Mouse (Mus musculus): ENCODE measurements around the gene Gm20388.
A peak's percentile ranks its signal among the peaks of the same experiment; 100 is the strongest.

Gene Gm20388

DNA sequence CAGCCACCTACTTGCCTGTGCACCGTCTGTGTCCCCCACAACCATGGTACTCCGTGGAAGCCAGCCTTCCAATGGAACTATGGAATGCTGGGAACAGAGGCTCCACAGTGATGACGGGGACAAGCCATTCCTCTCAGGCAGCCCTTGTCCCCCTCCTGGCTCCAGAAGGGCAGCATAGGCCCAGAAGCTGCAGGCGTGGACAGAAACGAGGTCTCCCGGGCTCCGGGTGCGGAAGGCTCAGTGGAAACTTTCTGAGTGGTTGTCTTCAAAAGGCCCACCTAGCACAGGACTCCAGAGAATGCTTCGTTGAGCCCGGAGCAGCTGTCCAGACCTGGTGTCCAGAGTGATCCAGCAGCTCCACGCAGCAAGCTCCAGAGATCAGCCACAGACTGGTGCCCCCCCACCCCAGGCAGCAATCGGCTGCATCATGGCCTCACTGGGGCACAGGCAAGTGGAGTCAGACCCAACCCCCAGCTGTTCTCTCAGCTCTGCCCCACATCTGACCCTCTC, 1633.7 kb downstream of the Gm20388 start, which contains the start of gene 1700018B08Rik:
1700018B08Rik (minus strand) TSS at position 45 of the 510 bp plus-strand sequence.
- DNase-seq (ENCODE audit: low spot score), result no peak

DNA sequence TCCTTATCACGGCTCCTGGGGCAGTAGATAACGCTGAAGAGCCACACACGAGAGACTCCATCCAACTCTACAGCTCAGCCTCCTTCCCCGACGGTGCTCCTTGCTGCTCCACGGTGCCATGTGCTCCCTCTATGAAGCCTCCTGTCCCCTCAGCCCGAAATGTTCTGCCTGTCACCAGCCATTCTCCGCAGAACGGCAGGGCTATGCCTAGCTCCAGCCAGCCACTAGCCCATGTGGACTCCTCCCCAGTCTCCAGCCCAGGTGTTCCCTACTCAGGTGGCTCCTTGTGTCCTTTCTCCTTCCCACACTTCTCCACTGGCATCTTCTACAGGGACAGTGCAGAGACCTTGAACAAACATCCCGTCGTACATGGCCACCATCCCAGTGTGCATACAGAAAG, 1634.3 kb downstream of the Gm20388 start:
- no peak for DNase-seq (ENCODE audit: low spot score)

DNA sequence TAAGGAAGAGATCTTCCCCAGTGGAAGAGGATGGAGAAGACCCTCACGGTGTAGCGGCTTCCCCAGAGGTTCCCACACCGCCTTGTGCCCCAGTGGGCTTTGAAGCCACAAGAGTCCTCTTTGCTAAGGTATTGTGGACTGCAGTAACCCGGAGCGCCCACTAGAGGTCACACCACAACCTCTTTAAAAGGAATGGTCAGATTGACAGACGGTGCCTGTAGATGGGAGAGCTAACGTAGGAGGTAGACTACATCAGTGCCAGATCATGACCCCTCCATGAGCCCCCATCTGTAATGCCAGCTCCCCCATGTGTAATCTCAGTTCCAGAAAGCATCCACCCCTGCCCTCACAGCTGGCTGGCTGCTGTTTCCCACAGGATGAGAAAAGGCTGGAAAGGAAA, 1636.5 kb downstream of the Gm20388 start:
- DNase-seq (ENCODE audit: low spot score), result peak; percentile 61

DNA sequence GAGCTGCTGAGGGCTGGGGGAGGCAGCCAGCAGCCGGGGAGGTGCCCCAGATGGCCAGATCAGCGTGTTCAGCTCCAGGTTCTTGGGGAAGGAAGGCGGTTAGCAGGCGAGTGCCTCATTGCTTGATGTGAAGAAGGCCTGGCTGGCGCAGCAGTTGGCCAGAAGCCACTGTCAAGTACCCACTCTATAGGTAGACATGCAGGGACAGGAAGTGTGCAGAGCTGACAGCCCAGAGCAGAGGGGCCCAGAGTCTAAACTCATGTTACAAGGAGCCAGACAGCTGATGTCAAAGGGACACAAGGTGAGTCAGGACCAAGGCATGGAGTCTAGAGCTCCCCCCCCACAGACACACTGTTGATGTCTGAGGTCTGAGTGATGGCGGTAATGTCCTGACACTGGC, 1639.4 kb downstream of the Gm20388 start:
- no peak for DNase-seq (ENCODE audit: low spot score)

DNA sequence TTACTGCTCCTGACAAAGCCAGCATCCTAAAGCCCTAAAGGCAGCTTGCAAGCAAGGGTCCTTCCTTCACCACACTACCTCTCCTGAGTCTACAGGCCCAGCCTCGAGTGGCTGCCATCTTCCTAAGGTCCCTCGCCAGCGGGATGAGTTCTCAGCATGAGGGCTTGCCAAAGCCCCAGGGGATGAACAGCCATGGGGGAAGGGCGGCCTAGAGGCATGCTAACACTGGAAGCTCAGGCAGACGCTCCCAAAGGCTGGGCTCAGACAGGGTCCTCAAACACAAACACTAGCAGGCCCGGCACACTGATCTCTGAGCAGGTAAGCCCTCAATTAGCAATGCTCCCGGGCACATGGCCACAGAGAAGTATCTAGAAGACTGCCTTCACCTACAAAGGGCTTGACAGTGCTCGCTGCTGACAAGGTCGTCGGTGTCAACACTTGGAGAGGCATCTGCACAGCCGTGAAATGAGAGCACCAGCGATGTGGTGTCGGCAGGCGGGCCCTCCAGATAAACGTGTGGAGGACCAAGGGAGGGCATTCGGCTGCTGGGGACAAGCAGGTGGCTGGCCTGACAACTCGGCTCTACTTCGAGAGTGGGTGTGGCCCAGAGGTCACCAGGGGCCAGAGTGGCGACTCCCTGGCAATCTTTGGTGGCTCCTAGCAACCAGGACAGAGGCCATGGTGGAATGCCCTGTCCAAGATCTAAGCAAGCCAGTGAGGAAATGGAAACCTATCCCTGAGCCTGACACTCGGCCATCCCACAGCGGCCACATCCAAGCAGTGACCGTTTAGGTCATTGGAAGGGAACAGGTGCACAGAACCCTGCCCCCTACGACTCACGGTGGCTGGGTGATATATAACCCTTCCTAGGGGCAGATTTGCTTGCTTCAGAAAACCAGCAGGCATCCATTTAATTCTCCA, 1640.7 kb downstream of the Gm20388 start:
- DNase-seq (ENCODE audit: low spot score), result no peak

DNA sequence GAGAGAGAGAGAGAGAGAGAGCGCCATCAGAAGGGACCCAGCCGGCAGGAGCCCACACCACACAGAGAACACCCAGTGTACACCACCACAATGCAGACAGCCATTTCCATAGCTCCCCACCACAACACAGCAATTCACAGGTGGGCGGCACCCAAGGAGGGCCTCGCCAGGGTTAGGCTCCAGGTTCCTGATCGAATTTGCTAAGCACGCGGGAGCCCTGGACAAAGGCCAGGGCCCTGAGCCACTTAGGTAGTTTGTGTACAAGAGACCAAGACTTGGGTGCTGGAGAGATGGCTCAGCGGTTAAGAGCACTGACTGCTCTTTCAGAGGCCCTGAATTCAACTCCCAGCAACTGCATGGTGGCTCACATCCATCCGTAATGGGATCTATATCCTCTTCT, 1641.9 kb downstream of the Gm20388 start:
- no peak for DNase-seq (ENCODE audit: low spot score)

DNA sequence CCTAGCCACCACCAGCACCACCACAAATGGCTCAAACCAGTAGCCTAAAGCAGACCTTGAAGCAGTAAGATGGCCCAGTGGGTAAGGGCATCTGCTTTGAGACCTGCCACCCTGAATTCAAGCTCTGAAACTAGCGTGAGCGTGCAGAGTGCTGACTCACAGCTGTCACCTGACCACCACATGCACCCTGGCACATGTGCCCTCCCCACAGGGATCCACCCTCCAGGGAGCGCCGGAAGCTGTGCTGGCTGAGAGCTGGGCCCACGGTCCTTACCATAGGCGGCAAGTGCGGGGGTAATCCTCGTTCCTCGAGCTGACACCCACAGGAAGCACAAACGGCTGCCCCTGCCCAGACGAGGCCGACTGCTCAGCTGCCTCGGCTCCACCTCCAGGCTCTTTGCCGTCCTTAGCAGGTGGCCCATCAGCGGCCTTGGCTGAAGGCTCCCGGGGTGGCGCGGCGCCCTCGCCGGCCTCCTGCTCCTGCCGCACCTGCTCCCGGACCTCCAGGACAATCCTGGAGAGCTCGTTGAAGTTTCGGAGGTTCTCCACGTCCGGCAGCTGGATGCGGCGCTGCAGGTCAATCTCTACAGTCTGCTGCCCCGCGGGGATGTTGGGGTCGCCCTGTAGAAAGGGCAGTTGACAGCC, 1643.3 kb downstream of the Gm20388 start:
- no peak for DNase-seq (ENCODE audit: low spot score)

DNA sequence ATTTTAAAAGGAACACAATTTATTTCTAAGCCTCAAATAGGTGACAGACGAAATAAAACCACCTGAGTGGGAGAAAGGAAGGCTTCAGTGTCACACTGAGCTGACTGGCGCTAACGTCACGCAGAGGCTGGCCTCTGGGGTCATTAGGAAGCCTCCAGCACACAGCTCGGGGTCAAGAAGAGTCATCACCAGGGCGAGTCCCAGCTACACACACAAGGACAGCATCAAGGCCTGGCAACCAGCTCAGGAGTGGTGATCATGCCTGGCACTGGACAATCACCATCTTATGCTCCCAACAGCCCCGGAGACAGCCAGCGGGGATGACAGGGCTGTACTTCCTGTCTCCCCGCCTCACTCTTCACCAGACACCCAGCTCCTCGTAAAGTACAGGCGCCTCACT, 1647.1 kb downstream of the Gm20388 start:
- no peak for DNase-seq (ENCODE audit: low spot score)

DNA sequence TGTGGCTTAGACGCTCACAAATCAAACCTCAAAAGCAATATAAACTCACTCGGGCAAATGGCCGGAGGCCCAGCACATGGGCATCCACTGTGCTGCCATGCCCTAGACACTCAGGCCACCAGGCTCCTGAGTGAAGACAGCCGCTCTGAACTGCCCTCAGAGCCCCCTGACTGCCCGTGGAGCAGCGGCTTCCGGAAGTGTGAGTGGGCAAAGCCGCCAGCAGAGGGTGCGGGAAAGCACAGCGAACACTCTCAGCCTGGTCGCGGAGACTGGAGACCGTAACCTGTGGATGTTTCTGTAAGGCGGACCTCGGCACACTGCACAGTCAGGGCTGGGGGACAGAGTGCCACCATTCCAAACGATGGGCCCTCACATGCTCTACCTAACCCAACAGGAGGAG, 1647.9 kb downstream of the Gm20388 start:
- no peak for DNase-seq (ENCODE audit: low spot score)

DNA sequence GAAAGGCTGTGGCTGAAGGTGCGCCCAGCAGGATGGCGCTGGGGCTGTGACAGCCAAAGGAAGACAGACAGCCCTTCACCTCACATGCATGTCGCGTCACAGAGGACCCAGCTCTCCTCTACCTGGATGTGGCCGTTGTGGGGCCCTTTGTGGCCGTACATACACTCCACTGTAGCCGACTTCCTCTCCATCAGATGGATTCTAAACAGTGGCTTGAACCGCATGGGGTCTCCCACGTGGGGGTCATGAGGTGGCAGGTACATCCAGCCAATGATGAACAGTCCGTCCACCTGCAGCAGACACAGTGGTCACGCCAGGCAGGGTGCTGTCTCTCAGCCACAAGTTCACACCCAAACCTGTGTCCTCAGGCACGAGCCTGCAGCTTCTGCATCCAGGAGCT, 1649.2 kb downstream of the Gm20388 start:
- DNase-seq (ENCODE audit: low spot score), result no peak

DNA sequence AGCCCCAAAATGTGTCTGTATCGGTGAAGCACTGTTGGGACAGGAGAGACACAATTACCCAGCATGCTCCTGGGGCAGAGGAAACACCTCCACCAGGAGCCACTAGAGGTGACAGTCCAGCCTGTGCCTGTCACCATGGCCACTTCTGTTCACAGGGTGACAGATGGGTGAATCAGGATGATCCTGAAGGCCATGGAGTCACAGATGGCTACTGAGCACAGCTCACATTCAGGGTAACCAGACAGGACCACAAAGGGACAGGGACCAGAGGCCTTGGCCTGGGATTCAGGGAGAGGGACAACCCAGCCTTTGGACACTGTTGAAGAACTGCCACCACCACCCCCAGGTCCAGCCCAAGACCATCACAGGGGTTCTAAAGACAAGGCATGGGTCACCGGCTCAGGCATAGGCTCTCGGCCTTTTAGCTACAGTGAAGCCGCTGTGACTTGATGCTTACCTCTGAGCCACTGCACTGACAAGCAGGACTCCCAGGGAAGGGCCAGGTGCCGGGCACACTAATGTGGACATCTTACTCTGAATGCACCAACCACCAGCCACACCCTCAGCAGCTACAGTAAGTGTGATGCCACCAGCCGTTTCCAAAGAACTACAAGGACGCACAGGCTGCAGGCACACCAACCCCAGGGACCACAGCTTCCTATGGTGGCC, 1649.9 kb downstream of the Gm20388 start:
- DNase-seq (ENCODE audit: low spot score), result no peak

DNA sequence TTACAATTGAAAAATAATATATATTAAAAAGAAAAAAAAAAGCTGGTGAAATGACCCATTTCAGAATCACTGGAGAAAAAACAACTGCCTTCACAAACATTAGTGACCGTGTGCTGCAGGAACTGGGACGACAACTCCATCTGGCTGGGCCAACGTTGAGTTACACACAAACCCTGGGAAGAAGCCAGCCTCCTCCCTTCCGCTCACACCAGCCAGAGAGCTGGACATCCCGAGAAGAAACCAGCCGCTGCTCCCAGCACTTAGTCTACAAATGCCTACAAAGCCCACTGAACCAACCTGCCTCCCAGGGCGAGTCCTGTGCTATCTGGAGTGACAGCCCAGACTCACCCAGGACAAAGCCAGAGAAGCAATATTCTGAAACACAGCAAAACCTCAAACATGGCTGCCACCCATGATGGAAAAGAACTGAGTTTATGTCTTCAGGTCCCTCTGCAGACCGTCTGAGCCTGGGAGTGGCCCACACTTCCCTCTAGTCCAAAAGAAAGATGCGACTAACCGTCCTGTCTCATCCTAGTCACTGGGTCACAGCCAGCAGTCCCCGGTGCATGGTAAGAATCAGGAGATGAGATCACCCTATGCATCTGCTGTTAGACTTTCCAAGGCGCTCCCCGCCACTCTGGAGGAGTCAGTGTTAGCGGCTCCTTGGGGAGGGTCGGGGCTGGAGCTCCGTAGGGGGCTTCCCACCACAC, 1651.2 kb downstream of the Gm20388 start:
- no peak for DNase-seq (ENCODE audit: low spot score)

DNA sequence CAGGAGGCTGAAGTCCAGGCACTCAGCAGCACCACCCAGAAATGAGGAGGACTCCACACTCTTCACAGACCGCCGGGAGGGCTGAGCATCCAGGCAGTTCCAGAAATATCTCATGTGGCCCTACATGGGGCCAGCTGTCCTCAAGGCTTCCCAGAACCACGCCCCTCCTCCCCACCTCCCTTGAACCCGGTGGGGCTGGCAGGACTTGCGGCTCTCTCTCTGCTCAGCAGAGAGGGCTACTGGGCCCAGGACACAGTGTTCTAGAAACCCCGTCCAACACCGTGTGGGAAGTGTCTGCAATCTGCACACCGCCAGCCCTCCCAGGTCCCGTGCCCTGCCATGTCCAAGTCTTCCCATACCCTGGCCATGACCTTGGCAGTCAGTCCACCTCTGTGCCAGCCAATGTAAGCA, 1652.3 kb downstream of the Gm20388 start:
- no peak for DNase-seq (ENCODE audit: low spot score)

DNA sequence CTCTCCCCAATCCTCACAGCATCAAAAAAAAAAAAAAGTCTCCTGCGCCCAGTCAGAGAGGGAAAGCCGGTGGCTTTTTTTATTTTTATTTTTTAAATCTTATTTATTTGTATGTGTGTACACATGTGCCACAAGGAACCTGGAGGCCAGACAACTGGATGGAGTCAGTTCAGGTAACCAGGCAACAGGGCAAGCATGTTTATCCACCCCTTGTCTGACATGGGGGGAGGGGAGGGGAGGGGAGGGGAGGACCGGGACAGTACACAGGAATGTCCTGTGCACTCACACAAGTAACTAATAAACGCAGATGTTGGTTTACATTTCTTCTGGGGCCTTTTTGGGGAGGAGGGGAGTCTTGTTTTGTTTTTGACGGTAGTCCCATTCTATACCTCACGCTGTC, 1653.1 kb downstream of the Gm20388 start:
- no peak for DNase-seq (ENCODE audit: low spot score)

DNA sequence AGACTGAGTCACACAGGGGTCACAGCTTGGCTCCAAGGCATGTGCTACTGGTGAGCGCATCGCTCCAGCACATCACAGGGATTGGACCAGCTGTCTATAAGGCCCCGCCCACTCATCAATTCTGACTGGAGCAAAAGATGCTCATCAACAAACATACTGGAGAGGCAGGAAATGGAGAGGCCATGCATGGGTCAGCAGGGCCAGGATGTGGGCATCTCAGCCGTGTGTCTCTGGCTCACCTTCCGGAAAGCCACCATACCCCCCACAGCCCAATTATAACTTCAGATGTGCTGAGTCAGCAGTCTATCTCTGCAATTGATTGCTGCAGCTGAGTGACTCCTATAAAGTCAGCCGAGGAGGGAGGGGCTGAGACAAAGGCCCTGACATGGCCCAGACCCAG, 1657.7 kb downstream of the Gm20388 start:
- DNase-seq (ENCODE audit: low spot score), result no peak

DNA sequence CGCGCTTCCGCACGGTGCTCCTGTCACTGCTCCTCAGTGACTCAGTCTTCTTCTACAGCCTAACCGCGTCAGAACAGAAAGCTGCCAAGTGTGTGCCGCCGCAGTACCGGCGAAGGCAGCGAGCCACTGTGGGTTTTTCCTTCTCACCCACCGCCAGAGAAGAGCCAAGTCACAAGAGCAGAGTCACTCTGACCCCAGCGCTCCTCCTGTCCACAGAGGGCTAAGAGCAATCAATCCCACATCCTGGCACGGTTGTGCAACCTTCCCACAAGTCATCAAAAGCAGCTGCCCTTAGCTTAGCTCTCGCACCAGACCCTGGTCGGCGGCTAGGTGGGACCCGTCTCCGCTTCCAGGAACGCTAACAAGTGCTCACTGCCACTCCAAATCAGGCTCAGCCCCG, 1659.7 kb downstream of the Gm20388 start:
- DNase-seq (ENCODE audit: low spot score), result no peak

DNA sequence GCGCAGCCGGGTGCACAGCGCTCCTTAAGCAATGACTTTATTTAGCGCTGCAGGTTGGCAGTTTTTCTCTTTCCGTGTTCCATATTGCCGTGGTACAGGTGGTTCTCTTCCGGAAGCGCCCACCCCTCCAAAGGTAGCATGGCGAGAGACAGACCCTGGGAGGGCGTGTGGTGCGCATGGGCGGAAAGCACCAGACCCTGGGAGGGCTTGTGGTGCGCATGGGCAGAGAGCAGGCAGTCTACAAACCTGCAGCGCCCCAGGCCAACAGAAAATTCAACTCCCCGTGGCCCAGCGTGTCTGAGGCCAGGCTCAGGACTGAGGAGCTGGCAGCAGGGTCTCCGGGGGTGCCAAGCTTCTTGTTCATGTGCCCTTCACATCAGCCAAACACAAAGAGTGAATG, 1660.2 kb downstream of the Gm20388 start:
- DNase-seq (ENCODE audit: low spot score), result no peak

DNA sequence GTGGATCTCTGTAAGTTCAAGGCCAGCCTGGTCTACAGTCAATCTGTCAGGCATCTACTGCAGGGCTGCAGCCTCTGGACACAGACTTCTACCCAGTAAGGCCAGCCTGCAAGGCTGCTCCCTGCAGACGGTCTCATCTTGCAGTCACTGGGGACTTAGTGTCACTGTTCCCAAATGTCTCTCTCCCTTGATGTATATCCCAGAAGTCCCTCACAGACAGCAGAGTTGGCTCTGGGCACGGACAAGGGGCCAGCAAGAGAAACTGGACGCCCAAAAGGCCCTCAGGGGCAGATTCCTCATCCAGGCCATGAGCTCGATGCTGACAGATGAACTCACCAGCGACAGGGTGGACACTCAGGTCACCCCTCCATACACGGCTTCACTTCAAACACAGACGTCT, 1661.5 kb downstream of the Gm20388 start:
- DNase-seq (ENCODE audit: low spot score), result no peak

DNA sequence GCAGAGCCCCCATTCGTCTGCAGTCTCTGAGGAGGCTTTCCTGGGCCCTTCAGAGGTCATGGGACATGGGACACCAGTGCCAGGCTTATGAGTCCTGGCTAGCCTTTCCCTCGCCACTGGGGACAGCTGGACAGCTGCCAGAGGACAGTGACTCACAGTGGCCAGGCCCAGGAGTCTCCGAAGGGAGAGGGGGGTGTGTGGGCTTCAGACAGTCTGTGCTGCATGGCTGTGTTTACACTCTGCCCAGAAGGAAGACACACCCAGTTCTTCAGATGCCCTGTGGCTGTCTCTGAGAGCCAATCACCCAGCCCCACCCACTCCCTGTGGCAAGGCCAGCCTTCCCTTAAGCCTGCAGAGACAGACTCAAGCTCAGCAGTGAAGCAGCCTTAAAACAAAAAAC, 1662.6 kb downstream of the Gm20388 start:
- peak; percentile 70 for DNase-seq (ENCODE audit: low spot score)

DNA sequence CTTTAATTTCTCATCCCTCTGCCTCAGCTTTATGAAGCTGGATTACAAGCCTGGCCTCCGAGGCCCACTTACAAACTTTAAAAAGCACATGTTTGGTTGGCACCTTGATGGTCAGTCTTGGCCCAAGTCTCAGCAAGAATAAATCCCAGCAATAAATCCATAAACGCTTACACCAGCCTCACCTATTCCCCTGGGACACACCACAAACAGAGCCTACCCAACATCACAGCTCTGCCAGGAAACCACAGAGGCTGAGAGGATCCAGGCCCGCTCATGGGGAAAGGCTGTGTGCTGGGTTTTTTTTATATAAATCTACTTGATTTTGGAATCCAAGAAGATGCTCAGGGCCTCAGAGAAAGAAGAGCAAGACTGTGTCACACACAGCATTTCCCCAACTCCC, 1665.0 kb downstream of the Gm20388 start:
- no peak for DNase-seq (ENCODE audit: low spot score)

DNA sequence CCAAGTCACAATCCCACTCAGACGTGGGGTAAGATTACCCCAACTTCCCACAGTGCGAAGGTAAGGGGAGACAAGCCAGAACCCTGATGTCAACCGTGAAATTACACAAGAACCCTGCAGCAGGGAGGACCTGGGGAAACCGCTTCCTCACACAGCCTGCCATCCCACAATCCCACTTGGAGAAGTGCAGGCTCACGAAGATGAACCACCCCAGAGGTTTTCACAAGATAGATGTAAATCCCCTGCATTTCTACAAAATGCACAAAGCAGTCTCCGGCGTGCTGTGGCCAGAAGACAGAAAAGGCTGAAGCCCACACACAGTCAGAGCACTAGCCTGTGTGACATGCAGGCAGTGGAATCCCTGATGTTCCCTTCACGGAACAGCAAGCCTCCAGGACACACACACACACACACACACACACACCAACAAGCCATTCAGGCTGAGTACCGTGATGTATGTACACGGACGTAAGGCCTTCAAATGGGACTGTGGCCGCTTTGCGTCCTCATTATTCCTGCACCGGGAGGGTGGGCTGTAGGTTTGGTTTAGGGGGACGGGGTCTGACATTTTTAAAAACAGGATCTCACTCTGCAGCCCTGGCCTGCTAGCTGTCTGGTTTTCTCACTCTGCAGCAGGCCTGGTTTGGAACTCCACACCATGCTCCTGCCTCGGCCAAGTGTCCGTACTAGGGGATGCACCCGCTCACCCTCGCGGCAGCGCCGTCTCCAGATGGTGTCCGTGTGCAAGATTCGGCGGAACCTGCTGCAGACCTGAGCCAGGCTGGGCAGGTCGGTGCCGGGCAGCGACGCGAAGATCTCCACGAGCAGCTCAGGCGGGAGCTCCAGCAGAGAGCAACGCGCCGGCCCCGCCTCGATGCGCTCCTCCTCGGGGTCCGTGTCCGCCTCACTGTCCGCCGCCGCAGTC, 1667.4 kb downstream of the Gm20388 start:
- DNase-seq (ENCODE audit: low spot score), result no peak

All from urinary bladder, postnatal 25 days (tissue).